Mouse (Mus musculus): Measurements from ENCODE around the gene Il6ra.

- TF ChIP-seq POLR2A (IDR thresholded peaks at IDR 0.05; ENCODE audit: insufficient read depth, low read depth, low read length) (no peak), CTCF (IDR thresholded peaks at IDR 0.05; ENCODE audit: insufficient read depth, low read depth, low read length) (no peak)
Observed at GRCm38 (mm10) chr3:89959435-89959834, 46.4 kb upstream of the Il6ra start.

All from olfactory bulb, adult 2 months (tissue).